Mouse (Mus musculus) effector memory CD4-positive, alpha-beta T cell, adult 5 months (primary cell): ENCODE measurements around the gene Calm4. TPM values are rescaled to one million over a fixed set of nuclear protein-coding genes. Genes with fewer than 3 reads are reported as not detected.

Source experiments
- polyA plus RNA-seq: library from polyadenylated mRNA; unstranded; fragments of 100-300 nt; shearing (Covaris generic); gene quantifications from one replicate; pipeline ENCODE4 v1.2.1, GENCODE M21; 2017

The Calm4 gene
- polyA plus RNA-seq = not detected

GRCm38 (mm10) chr13:3837312-3837807 is at the start of gene Calm4:
Gene Calm4 (plus strand): TSS chr13:3837757.

GRCm38 (mm10) chr13:3804186-3804585 is 33.4 kb upstream of the Calm4 start, which contains the start of gene Calml3:
Gene Calml3 (minus strand): TSS chr13:3804316.

GRCm38 (mm10) chr13:3853648-3854333 is 16.2 kb downstream of the Calm4 start, which contains the start of gene Calm5:
Gene Calm5 (plus strand): TSS chr13:3854173.

Other genes with a start within 250 kb of the Calm4 start
- 53.5 TPM for gene Fam208b, start 226.6 kb upstream of the Calm4 start, polyA plus RNA-seq
- 31.4 TPM for gene Asb13, start 203.7 kb upstream of the Calm4 start, polyA plus RNA-seq
- not detected for gene Calml3, start 33.4 kb upstream of the Calm4 start, polyA plus RNA-seq
- gene Calm5, start 16.4 kb downstream of the Calm4 start, polyA plus RNA-seq = not detected
- gene Net1, start 80.5 kb downstream of the Calm4 start, polyA plus RNA-seq = 36.6 TPM
- gene Tubal3, start 80.5 kb downstream of the Calm4 start, polyA plus RNA-seq = not detected
- gene Ucn3, start 107.6 kb downstream of the Calm4 start, polyA plus RNA-seq = not detected
- gene Akr1c14, start 211.3 kb downstream of the Calm4 start, polyA plus RNA-seq = not detected